Mouse (Mus musculus) c-Kit-positive CD71-positive TER-119-negative erythroid progenitor cells, embryonic 14.5 days (primary cell): ENCODE data around the gene Oas1f.
A peak's percentile ranks its signal among the peaks of the same experiment; 100 is the strongest.
"Not testable (repeated sequence)": the region's sequence is repeated elsewhere in the genome, so short reads cannot be mapped to it uniquely, and the experiment has no call there.

Experiments
- DNase-seq: peaks from one replicate; pipeline ENCODE4 v3.0.0-alpha.2; 2013; ENCODE audit warnings: low read depth

Oas1f gene

GRCm38 (mm10) chr5:120847067-120847466 lies at the start of gene Oas1f:
TSS of gene Oas1f (plus strand) at chr5:120847367.
- no peak for DNase-seq

- DNase-seq, result not testable (repeated sequence)
These were observed 49.0 kb upstream of the Oas1f start for GRCm38 (mm10) chr5:120798147-120798546.

- DNase-seq, result not testable (repeated sequence)
These were observed 48.2 kb upstream of the Oas1f start for GRCm38 (mm10) chr5:120798943-120799342.

- DNase-seq, result no peak
These were observed 43.6 kb upstream of the Oas1f start for GRCm38 (mm10) chr5:120803596-120803995.

GRCm38 (mm10) chr5:120806458-120806857 lies 40.7 kb upstream of the Oas1f start:
- DNase-seq, result peak; percentile 47

GRCm38 (mm10) chr5:120809171-120809570 lies 38.0 kb upstream of the Oas1f start:
- no peak for DNase-seq

GRCm38 (mm10) chr5:120811951-120812819 lies 35.0 kb upstream of the Oas1f start, which contains the start of gene Oas1c:
TSS of gene Oas1c (minus strand) at chr5:120812514.
- DNase-seq, result peak; percentile 82

- DNase-seq, result no peak
These were observed 34.1 kb upstream of the Oas1f start for GRCm38 (mm10) chr5:120813023-120813422.

- no peak for DNase-seq
These were observed 31.2 kb upstream of the Oas1f start for GRCm38 (mm10) chr5:120815949-120816348.

GRCm38 (mm10) chr5:120818999-120819398 lies 28.2 kb upstream of the Oas1f start:
- DNase-seq, result no peak

- DNase-seq, result no peak
These were observed 16.1 kb upstream of the Oas1f start for GRCm38 (mm10) chr5:120831031-120831430.

- DNase-seq, result no peak
These were observed 13.6 kb upstream of the Oas1f start for GRCm38 (mm10) chr5:120833335-120834280.

GRCm38 (mm10) chr5:120836731-120837585 lies 10.2 kb upstream of the Oas1f start:
- peak; percentile 23 for DNase-seq

- DNase-seq, result no peak
These were observed 2.5 kb upstream of the Oas1f start for GRCm38 (mm10) chr5:120844713-120845112.

GRCm38 (mm10) chr5:120849601-120850136 lies 2.5 kb downstream of the Oas1f start:
- peak; percentile 20 for DNase-seq

- no peak for DNase-seq
These were observed 12.1 kb downstream of the Oas1f start for GRCm38 (mm10) chr5:120859241-120859640.

- DNase-seq, result no peak
These were observed 14.0 kb downstream of the Oas1f start, which contains the start of gene Oas1h for GRCm38 (mm10) chr5:120861121-120861520. TSS of gene Oas1h (plus strand) at chr5:120861421.

- DNase-seq, result peak; percentile 17
These were observed 18.2 kb downstream of the Oas1f start for GRCm38 (mm10) chr5:120865336-120865860.

GRCm38 (mm10) chr5:120869436-120870015 lies 22.4 kb downstream of the Oas1f start:
- DNase-seq, result no peak

- DNase-seq, result no peak
These were observed 22.9 kb downstream of the Oas1f start for GRCm38 (mm10) chr5:120870081-120870480.

- no peak for DNase-seq
These were observed 23.6 kb downstream of the Oas1f start for GRCm38 (mm10) chr5:120870782-120871181.
